Mouse (Mus musculus): ENCODE results near the gene Cops4. TPM values are rescaled to one million over a fixed set of nuclear protein-coding genes. Genes with fewer than 3 reads are reported as not detected.

Gene Cops4
- polyA plus RNA-seq, 1 experiment from 2014 or later: 234 TPM

- WGBS: 90% methylated on average over 5 of the region's 5 CpGs
- Histone ChIP-seq H3K9ac (ENCODE audit: low read length) (no peak overlapping the region), H3K27ac (ENCODE audit: low read depth, low read length) (no peak overlapping the region), H3K4me3 (ENCODE audit: low read depth, low read length) (no peak overlapping the region), H3K36me3 (ENCODE audit: control insufficient read depth, insufficient read depth, low read length) (no peaks in the 10 kb centered on the region), H3K4me1 (ENCODE audit: control insufficient read depth, insufficient read depth, low read length) (no peaks in the 10 kb centered on the region), H3K4me2 (ENCODE audit: low read depth) (no peak overlapping the region), H3K27me3 (ENCODE audit: control insufficient read depth, insufficient read depth, low read length) (no peaks in the 10 kb centered on the region), H3K9me3 (ENCODE audit: control insufficient read depth, low read length) (no peaks in the 10 kb centered on the region)
- DNase-seq (ENCODE audit: low spot score) (no peak), ATAC-seq (ENCODE audit: insufficient read depth, low FRiP score, low TSS enrichment) (no peak)
These were observed 55.1 kb downstream of the Cops4 start for GRCm38 (mm10) chr5:100573256-100573655.

DNA sequence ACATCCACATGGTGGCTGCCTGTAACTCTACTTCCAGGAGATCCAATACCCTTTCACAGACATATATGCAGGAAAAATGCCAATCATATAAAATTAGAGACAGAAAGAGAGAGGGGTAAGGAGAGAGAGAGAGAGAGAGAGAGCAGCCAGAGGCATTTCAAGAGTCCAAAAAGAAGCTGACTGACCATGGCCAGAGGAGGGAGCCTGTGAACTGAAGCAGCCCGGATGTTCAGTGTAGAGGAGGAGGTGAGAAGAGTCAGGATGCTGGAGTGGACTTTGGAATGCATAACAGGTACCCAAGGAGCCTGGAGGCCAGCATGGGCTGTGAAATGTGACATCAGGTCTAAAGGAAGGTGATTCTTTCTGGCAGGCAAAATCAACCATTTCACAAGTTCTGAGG, 56.7 kb downstream of the Cops4 start:
- 76% methylated on average over 1 of the region's 1 CpGs for WGBS
- no peak overlapping the region for H3K27ac ChIP-seq (ENCODE audit: low read depth, low read length)
- H3K4me1 ChIP-seq (ENCODE audit: control insufficient read depth, insufficient read depth, low read length): no peaks in the 10 kb centered on the region
- no peak overlapping the region for H3K9ac ChIP-seq (ENCODE audit: low read length)
- H3K4me2 ChIP-seq (ENCODE audit: low read depth): no peak overlapping the region
- no peaks in the 10 kb centered on the region for H3K27me3 ChIP-seq (ENCODE audit: control insufficient read depth, insufficient read depth, low read length)
- no peaks in the 10 kb centered on the region for H3K9me3 ChIP-seq (ENCODE audit: control insufficient read depth, low read length)
- no peak overlapping the region for H3K4me3 ChIP-seq (ENCODE audit: low read depth, low read length)
- no peaks in the 10 kb centered on the region for H3K36me3 ChIP-seq (ENCODE audit: control insufficient read depth, insufficient read depth, low read length)
- ATAC-seq (ENCODE audit: insufficient read depth, low FRiP score, low TSS enrichment) (no peak), DNase-seq (ENCODE audit: low spot score) (no peak)

GRCm38 (mm10) chr5:100578863-100579411, 60.8 kb downstream of the Cops4 start:
- ATAC-seq (ENCODE audit: insufficient read depth, low FRiP score, low TSS enrichment) (no peak), DNase-seq (ENCODE audit: low spot score) (no peak)
- 90% methylated on average over 5 of the region's 5 CpGs for WGBS

DNA sequence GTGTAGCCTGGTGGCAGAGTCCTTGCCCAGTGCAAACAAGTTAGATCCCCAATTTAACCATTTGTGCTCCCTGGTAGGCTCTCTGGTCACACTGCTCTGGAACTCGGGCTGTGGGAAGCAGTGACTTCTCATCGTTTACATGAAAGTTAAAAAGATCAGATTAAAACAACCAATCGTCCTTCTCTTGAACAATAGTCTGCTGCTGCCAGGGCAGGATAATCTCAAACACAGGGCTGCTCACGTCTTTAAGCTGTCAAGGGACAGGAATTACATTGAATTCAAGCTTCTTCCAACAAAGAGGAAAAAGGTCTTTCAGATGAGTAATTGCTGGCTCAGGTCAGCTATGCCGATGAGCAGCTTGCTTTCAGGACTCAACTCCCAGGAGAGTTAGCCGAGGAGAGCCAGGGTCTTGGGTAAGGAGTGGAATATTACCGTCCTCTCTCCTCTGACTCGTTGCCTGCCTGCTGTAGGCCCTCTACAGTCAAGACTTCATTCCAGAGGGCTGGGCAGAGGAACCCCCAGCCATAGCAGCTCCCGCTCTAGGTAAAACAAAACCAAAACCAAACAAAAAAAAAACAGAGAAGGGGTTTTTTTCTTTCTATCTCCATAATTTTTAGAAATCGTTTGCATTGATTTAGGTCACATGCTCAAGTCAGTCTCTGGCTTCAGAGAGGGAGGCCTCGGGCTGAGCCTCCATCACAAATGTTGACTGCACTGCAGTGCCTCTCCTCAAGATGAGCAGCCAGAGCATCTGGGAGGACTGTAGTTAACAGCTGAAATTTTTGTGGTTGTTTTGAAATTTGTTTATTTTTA, 63.7 kb downstream of the Cops4 start:
- Histone ChIP-seq H3K36me3 (ENCODE audit: control insufficient read depth, insufficient read depth, low read length) (no peaks in the 10 kb centered on the region), H3K4me1 (ENCODE audit: control insufficient read depth, insufficient read depth, low read length) (no peaks in the 10 kb centered on the region), H3K9me3 (ENCODE audit: control insufficient read depth, low read length) (no peaks in the 10 kb centered on the region), H3K4me2 (ENCODE audit: low read depth) (no peak overlapping the region), H3K27me3 (ENCODE audit: control insufficient read depth, insufficient read depth, low read length) (no peaks in the 10 kb centered on the region), H3K4me3 (ENCODE audit: low read depth, low read length) (no peak overlapping the region), H3K9ac (ENCODE audit: low read length) (no peak overlapping the region), H3K27ac (ENCODE audit: low read depth, low read length) (no peak overlapping the region)
- DNase-seq (ENCODE audit: low spot score): no peak
- no peak for ATAC-seq (ENCODE audit: insufficient read depth, low FRiP score, low TSS enrichment)
- WGBS: 77% methylated on average over 11 of the region's 11 CpGs

More at GRCm38 (mm10) chr5:100578863-100579411, 60.8 kb downstream of the Cops4 start:
- no peaks in the 10 kb centered on the region for H3K36me3 ChIP-seq (ENCODE audit: control insufficient read depth, insufficient read depth, low read length)
- no peak overlapping the region for H3K4me3 ChIP-seq (ENCODE audit: low read depth, low read length)
- H3K9me3 ChIP-seq (ENCODE audit: control insufficient read depth, low read length): no peaks in the 10 kb centered on the region
- no peak overlapping the region for H3K27ac ChIP-seq (ENCODE audit: low read depth, low read length)
- no peaks in the 10 kb centered on the region for H3K4me1 ChIP-seq (ENCODE audit: control insufficient read depth, insufficient read depth, low read length)
- H3K4me2 ChIP-seq (ENCODE audit: low read depth): no peak overlapping the region
- H3K27me3 ChIP-seq (ENCODE audit: control insufficient read depth, insufficient read depth, low read length): no peaks in the 10 kb centered on the region
- no peak overlapping the region for H3K9ac ChIP-seq (ENCODE audit: low read length)

DNA sequence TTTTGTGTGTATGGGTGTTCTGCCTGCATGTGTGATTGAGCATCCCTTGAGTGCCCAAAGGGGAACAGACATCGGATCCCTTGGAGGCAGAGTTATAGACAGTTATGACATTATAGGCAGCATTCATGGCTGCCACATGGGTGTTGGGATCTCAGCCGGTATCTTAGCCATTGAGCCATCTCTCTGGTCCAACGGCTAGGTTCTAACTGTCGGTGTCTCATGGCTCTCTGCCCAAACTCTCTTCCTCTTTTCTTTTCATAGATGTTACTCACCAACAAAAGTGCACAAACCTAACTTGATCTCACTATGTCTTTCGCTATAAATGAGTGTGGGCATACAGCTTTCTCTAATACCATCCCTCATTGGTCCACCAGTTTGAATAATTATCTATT, 64.3 kb downstream of the Cops4 start:
- Histone ChIP-seq H3K4me2 (ENCODE audit: low read depth) (no peak overlapping the region), H3K4me3 (ENCODE audit: low read depth, low read length) (no peak overlapping the region), H3K9me3 (ENCODE audit: control insufficient read depth, low read length) (no peaks in the 10 kb centered on the region), H3K27me3 (ENCODE audit: control insufficient read depth, insufficient read depth, low read length) (no peaks in the 10 kb centered on the region), H3K9ac (ENCODE audit: low read length) (no peak overlapping the region), H3K27ac (ENCODE audit: low read depth, low read length) (no peak overlapping the region), H3K36me3 (ENCODE audit: control insufficient read depth, insufficient read depth, low read length) (no peaks in the 10 kb centered on the region), H3K4me1 (ENCODE audit: control insufficient read depth, insufficient read depth, low read length) (no peaks in the 10 kb centered on the region)
- DNase-seq (ENCODE audit: low spot score) (no peak), ATAC-seq (ENCODE audit: insufficient read depth, low FRiP score, low TSS enrichment) (no peak)
- 92% methylated on average over 5 of the region's 5 CpGs for WGBS

DNA sequence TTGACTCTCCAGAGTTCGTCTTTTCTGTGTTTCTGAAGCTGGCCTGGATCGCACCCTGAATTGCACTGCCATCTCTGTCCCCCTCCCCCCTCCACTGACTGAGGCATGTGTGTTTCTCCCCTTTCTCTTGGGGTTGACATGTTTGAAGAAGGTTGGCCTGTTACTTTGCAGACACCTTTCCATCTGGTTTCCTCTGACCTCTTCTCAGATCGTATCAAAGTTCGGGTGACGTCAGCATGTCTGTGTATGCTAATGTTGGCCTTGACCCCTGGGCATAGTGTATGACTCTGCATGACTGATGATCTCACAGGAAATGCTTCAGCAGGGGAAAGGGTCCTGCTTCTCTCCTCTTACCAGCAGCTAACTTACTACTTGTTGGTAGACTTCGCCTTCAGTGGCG, 65.0 kb downstream of the Cops4 start:
- no peak overlapping the region for H3K9ac ChIP-seq (ENCODE audit: low read length)
- no peaks in the 10 kb centered on the region for H3K36me3 ChIP-seq (ENCODE audit: control insufficient read depth, insufficient read depth, low read length)
- no peaks in the 10 kb centered on the region for H3K9me3 ChIP-seq (ENCODE audit: control insufficient read depth, low read length)
- H3K4me2 ChIP-seq (ENCODE audit: low read depth): no peak overlapping the region
- DNase-seq (ENCODE audit: low spot score) (no peak), ATAC-seq (ENCODE audit: insufficient read depth, low FRiP score, low TSS enrichment) (no peak)
- 94% methylated on average over 7 of the region's 7 CpGs for whole genome bisulfite sequencing
- H3K4me1 ChIP-seq (ENCODE audit: control insufficient read depth, insufficient read depth, low read length): no peaks in the 10 kb centered on the region
- no peaks in the 10 kb centered on the region for H3K27me3 ChIP-seq (ENCODE audit: control insufficient read depth, insufficient read depth, low read length)
- no peak overlapping the region for H3K27ac ChIP-seq (ENCODE audit: low read depth, low read length)
- H3K4me3 ChIP-seq (ENCODE audit: low read depth, low read length): no peak overlapping the region

GRCm38 (mm10) chr5:100585206-100585644, 67.1 kb downstream of the Cops4 start:
- H3K4me3 ChIP-seq (ENCODE audit: low read depth, low read length): no peak overlapping the region
- no peaks in the 10 kb centered on the region for H3K4me1 ChIP-seq (ENCODE audit: control insufficient read depth, insufficient read depth, low read length)
- WGBS: 91% methylated on average over 8 of the region's 8 CpGs
- no peaks in the 10 kb centered on the region for H3K27me3 ChIP-seq (ENCODE audit: control insufficient read depth, insufficient read depth, low read length)
- DNase-seq (ENCODE audit: low spot score): no peak
- H3K27ac ChIP-seq (ENCODE audit: low read depth, low read length): no peak overlapping the region
- ATAC-seq (ENCODE audit: insufficient read depth, low FRiP score, low TSS enrichment): no peak
- H3K9ac ChIP-seq (ENCODE audit: low read length): no peak overlapping the region
- no peaks in the 10 kb centered on the region for H3K36me3 ChIP-seq (ENCODE audit: control insufficient read depth, insufficient read depth, low read length)
- no peak overlapping the region for H3K4me2 ChIP-seq (ENCODE audit: low read depth)
- no peaks in the 10 kb centered on the region for H3K9me3 ChIP-seq (ENCODE audit: control insufficient read depth, low read length)

DNA sequence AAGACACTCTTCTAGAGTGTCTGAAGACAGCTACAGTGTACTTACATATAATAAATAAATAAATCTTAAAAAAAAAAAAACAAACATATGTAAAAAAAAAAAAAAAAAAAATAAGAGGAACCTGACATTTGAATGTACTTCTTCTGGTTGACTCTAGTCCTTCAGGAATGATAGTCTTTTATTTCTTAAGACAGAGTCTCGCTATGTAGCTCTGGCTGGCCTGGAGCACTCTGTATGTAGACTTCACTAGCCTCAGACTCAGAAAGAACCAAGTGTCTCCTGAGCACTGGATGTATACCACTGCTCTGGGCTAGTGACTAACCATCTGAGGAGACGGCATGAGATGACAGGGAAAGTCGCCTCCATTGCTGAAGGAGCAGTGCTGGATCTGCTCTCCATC, 67.5 kb downstream of the Cops4 start:
- Histone ChIP-seq H3K27me3 (ENCODE audit: control insufficient read depth, insufficient read depth, low read length) (no peaks in the 10 kb centered on the region), H3K36me3 (ENCODE audit: control insufficient read depth, insufficient read depth, low read length) (no peaks in the 10 kb centered on the region), H3K27ac (ENCODE audit: low read depth, low read length) (no peak overlapping the region), H3K9me3 (ENCODE audit: control insufficient read depth, low read length) (no peaks in the 10 kb centered on the region), H3K4me1 (ENCODE audit: control insufficient read depth, insufficient read depth, low read length) (no peaks in the 10 kb centered on the region), H3K4me2 (ENCODE audit: low read depth) (no peak overlapping the region), H3K4me3 (ENCODE audit: low read depth, low read length) (no peak overlapping the region), H3K9ac (ENCODE audit: low read length) (no peak overlapping the region)
- 90% methylated on average over 3 of the region's 3 CpGs for WGBS
- ATAC-seq (ENCODE audit: insufficient read depth, low FRiP score, low TSS enrichment) (no peak), DNase-seq (ENCODE audit: low spot score) (no peak)

GRCm38 (mm10) chr5:100587136-100587535, 69.0 kb downstream of the Cops4 start:
- H3K36me3 ChIP-seq (ENCODE audit: control insufficient read depth, insufficient read depth, low read length): no peaks in the 10 kb centered on the region
- H3K27ac ChIP-seq (ENCODE audit: low read depth, low read length): no peak overlapping the region
- H3K9ac ChIP-seq (ENCODE audit: low read length): no peak overlapping the region
- no peak overlapping the region for H3K4me2 ChIP-seq (ENCODE audit: low read depth)
- 95% methylated on average over 7 of the region's 7 CpGs for WGBS
- no peaks in the 10 kb centered on the region for H3K4me1 ChIP-seq (ENCODE audit: control insufficient read depth, insufficient read depth, low read length)
- ATAC-seq (ENCODE audit: insufficient read depth, low FRiP score, low TSS enrichment): no peak
- H3K4me3 ChIP-seq (ENCODE audit: low read depth, low read length): no peak overlapping the region
- no peaks in the 10 kb centered on the region for H3K9me3 ChIP-seq (ENCODE audit: control insufficient read depth, low read length)
- no peak for DNase-seq (ENCODE audit: low spot score)
- no peaks in the 10 kb centered on the region for H3K27me3 ChIP-seq (ENCODE audit: control insufficient read depth, insufficient read depth, low read length)

Measured in neural tube, embryonic 11.5 days (tissue).